ENCODE assay signal across 26 mouse cellular contexts in the genomic region with DNA sequence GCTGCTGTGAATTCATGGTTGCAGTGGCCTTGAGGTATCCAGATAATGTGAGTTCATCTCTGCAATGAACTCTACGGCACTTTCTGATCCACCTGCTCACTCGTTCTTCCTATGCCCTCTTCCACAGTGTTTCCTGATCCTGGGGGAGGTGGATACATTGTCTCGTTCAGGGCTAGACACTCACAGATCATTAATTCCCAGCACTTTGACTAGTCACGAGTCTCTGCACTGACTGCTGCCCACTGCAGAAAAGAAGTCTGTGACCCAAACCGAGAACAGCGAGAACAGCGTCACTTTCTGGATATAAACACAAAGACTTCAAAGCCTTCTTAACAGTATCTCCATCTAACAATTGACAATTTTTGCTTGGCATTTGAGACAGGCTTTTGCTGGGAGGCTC.
"Had no signal": no experiment of that assay in that cellular context is flagged by ENCODE, and none has a peak within 500 bp of the region (broad histone marks: within the 10 kb centered on the region; RNA-seq: fewer than 3 reads in every experiment).

No protein-coding gene starts in this region.

- DNase-seq: forebrain, postnatal 0 days; gastrocnemius, postnatal 14 days; gastrocnemius, postnatal 36 days; heart, adult 11 months; heart, adult 2 months; heart, postnatal 14 days; heart, postnatal 4 days; kidney, adult 18-20 months; kidney, postnatal 14 days; kidney, postnatal 36 days; liver; liver, embryonic 13.5 days had no signal

- ATAC-seq: forebrain, postnatal 0 days; hindbrain, embryonic 16.5 days; inflammation-experienced regulatory T-cells, adult 6 months; intestine, embryonic 15.5 days; intestine, postnatal 0 days had no signal

- H3K9me3 ChIP-seq: heart, embryonic 13.5 days; heart, embryonic 15.5 days; hindbrain, embryonic 13.5 days; intestine, embryonic 15.5 days; limb, embryonic 10.5 days; limb, embryonic 12.5 days; liver, embryonic 15.5 days had no signal

- H3K9ac ChIP-seq: forebrain, postnatal 0 days; heart, embryonic 13.5 days; heart, embryonic 15.5 days; hindbrain, embryonic 13.5 days; intestine, embryonic 15.5 days; limb, embryonic 12.5 days; liver, embryonic 13.5 days; liver, embryonic 15.5 days had no signal

- H3K4me1 ChIP-seq: liver, embryonic 13.5 days; liver, embryonic 15.5 days had no signal

- H3K27me3 ChIP-seq: heart, embryonic 15.5 days; hindbrain, embryonic 13.5 days; intestine, embryonic 15.5 days; limb, embryonic 12.5 days; liver, embryonic 13.5 days; liver, embryonic 15.5 days had no signal

- H3K4me3 ChIP-seq: heart, adult 2 months; heart, embryonic 13.5 days; heart, embryonic 15.5 days; hindbrain, embryonic 13.5 days; intestine, embryonic 15.5 days; layer of hippocampus, adult 2 months; left cerebral cortex, adult 2 months; limb, embryonic 10.5 days; limb, embryonic 12.5 days; liver, embryonic 13.5 days; liver, embryonic 15.5 days had no signal

- H3K27ac ChIP-seq: heart, adult 2 months; heart, embryonic 13.5 days; heart, embryonic 15.5 days; hindbrain, embryonic 13.5 days; intestine, embryonic 15.5 days; layer of hippocampus, adult 2 months; left cerebral cortex, adult 2 months; limb, embryonic 10.5 days; limb, embryonic 12.5 days; liver, embryonic 13.5 days; liver, embryonic 15.5 days had no signal

- H3K36me3 ChIP-seq: heart, embryonic 13.5 days; heart, embryonic 15.5 days; hindbrain, embryonic 13.5 days; intestine, embryonic 15.5 days; limb, embryonic 10.5 days; limb, embryonic 12.5 days; liver, embryonic 13.5 days; liver, embryonic 15.5 days had no signal

- H3K4me2 ChIP-seq: heart, embryonic 11.5 days; heart, embryonic 13.5 days; heart, embryonic 15.5 days; hindbrain, embryonic 13.5 days; intestine, embryonic 15.5 days; limb, embryonic 12.5 days; liver, embryonic 11.5 days; liver, embryonic 13.5 days; liver, embryonic 15.5 days had no signal
